Mouse (Mus musculus) forebrain, embryonic 14.5 days (tissue): ENCODE results near the gene Rpia. TPM values are rescaled to one million over a fixed set of nuclear protein-coding genes. Genes with fewer than 3 reads are reported as not detected.
A peak's percentile ranks its signal among the peaks of the same experiment; 100 is the strongest.

Source experiments
- ATAC-seq: fragments of 200-750 bp; cut with Nextera tagmentation; 2 replicates; pipeline ENCODE4 v1.8.0; 2017; ENCODE audit warnings: mild to moderate bottlenecking, moderate library complexity
- DNase-seq: peaks from one replicate; pipeline ENCODE4 v3.0.0-alpha.2; 2015; ENCODE audit warnings: low spot score
- H3K27ac ChIP-seq: fragments of 300-500 bp; sonication (generic); 2 replicates; pipeline ENCODE4 v1.5.1; 2014; ENCODE audit warnings: low read depth, mild to moderate bottlenecking, control low read depth, low read length, moderate library complexity
- H3K27me3 ChIP-seq: fragments of 300-500 bp; sonication (generic); replicated peaks from 2 replicates; pipeline ENCODE4 v1.6.1; 2014; ENCODE audit warnings: low read length, control low read depth, mixed read lengths; ENCODE audit not compliant: control insufficient read depth, insufficient read depth
- H3K36me3 ChIP-seq: fragments of 300-500 bp; sonication (generic); 2 replicates; pipeline ENCODE4 v1.6.1; 2014; ENCODE audit warnings: low read length, control low read depth; ENCODE audit not compliant: control insufficient read depth, insufficient read depth
- H3K4me1 ChIP-seq: fragments of 300-500 bp; sonication (generic); 2 replicates; pipeline ENCODE4 v1.6.1; 2014; ENCODE audit warnings: antibody characterized with exemption, low read length, control low read depth; ENCODE audit not compliant: control insufficient read depth, insufficient read depth
- H3K4me2 ChIP-seq: fragments of 300-500 bp; sonication (generic); 2 replicates; pipeline ENCODE4 v1.6.1; 2014; ENCODE audit warnings: mild to moderate bottlenecking, control low read depth, low read length
- H3K4me3 ChIP-seq: fragments of 300-500 bp; sonication (generic); 2 replicates; pipeline ENCODE4 v1.5.1; 2014; ENCODE audit warnings: low read depth, low read length, control low read depth
- H3K9ac ChIP-seq: fragments of 300-500 bp; sonication (generic); 2 replicates; pipeline ENCODE4 v1.6.1; 2014; ENCODE audit warnings: mild to moderate bottlenecking, low read length, control low read depth, moderate library complexity
- H3K9me3 ChIP-seq: fragments of 300-500 bp; sonication (generic); replicated peaks from 2 replicates; pipeline ENCODE4 v1.6.1; 2016; ENCODE audit warnings: low read length, control low read depth, mixed read lengths; ENCODE audit not compliant: control insufficient read depth
- WGBS: fragments of 180-500 bp; shearing (Covaris S2); extraction: QIAGEN DNeasy Blood & Tissue Kit; methylation state at CpG from one replicate; pipeline ENCODE4 v1.1.7; 2014; 5-methylcytosine and 5-hydroxymethylcytosine counted together
- polyA plus RNA-seq: library from polyadenylated mRNA; unstranded; fragments of >200 nt; fragmentation: Nextera tagmentation; extraction: Ambion mirVana; gene quantifications from 2 replicates; pipeline ENCODE4 v1.2.1, GENCODE M21; 2014

Rpia gene
- polyA plus RNA-seq, 1 experiment from 2014 or later = 2.5 TPM

GRCm38 (mm10) chr6:70792644-70793043, 612 bp upstream of the Rpia start:
- peaks cover 16% of the 10 kb centered on the region for H3K4me1 ChIP-seq
- H3K9me3 ChIP-seq = no peaks in the 10 kb centered on the region
- H3K36me3 ChIP-seq = 0 out of 2 replicates have a peak, but pooled peaks cover 4% of the 10 kb centered on the region
- WGBS = 44% methylated on average over 8 of the region's 8 CpGs
- peak overlapping the region; percentile 86 for H3K4me3 ChIP-seq
- H3K9ac ChIP-seq = peak overlapping the region; percentile 45
- no peaks in the 10 kb centered on the region for H3K27me3 ChIP-seq
- peak overlapping the region; percentile 86 for H3K4me2 ChIP-seq
- H3K27ac ChIP-seq = no peak overlapping the region
- DNase-seq (no peak), ATAC-seq (peak; percentile 16; the same call in 1 of the 2 replicates)

- WGBS = 8% methylated on average over 18 of the region's 18 CpGs
- H3K27me3 ChIP-seq = no peaks in the 10 kb centered on the region
- H3K4me3 ChIP-seq = peak overlapping the region; percentile 86
- peak overlapping the region; percentile 75; the same call in 1 of the 2 replicates for H3K27ac ChIP-seq
- peaks cover 16% of the 10 kb centered on the region for H3K4me1 ChIP-seq
- 0 out of 2 replicates have a peak, but pooled peaks cover 4% of the 10 kb centered on the region for H3K36me3 ChIP-seq
- ATAC-seq = peak; percentile 47
- peak overlapping the region; percentile 79 for H3K9ac ChIP-seq
- peak; percentile 59 for DNase-seq
- H3K9me3 ChIP-seq = no peaks in the 10 kb centered on the region
- peak overlapping the region; percentile 86 for H3K4me2 ChIP-seq
These were observed 925 bp downstream of the Rpia start for GRCm38 (mm10) chr6:70790852-70791761.

- ATAC-seq = no peak
- H3K4me1 ChIP-seq = peaks cover 16% of the 10 kb centered on the region
- DNase-seq = no peak
- no peak overlapping the region for H3K27ac ChIP-seq
- 0 out of 2 replicates have a peak, but pooled peaks cover 4% of the 10 kb centered on the region for H3K36me3 ChIP-seq
- peak overlapping the region; percentile 86 for H3K4me2 ChIP-seq
- no peaks in the 10 kb centered on the region for H3K9me3 ChIP-seq
- 89% methylated on average over 9 of the region's 9 CpGs for WGBS
- H3K9ac ChIP-seq = no peak overlapping the region; the same call in 1 of the 2 replicates
- H3K4me3 ChIP-seq = peak overlapping the region; percentile 86; the same call in 1 of the 2 replicates
- no peaks in the 10 kb centered on the region for H3K27me3 ChIP-seq
These were observed 1.9 kb downstream of the Rpia start for GRCm38 (mm10) chr6:70790034-70790650.

GRCm38 (mm10) chr6:70789134-70789533, 2.9 kb downstream of the Rpia start:
- WGBS = over 99% methylated on average over 3 of the region's 3 CpGs
- Histone ChIP-seq H3K4me2 (no peak overlapping the region), H3K9me3 (no peaks in the 10 kb centered on the region), H3K27ac (no peak overlapping the region), H3K4me3 (no peak overlapping the region), H3K9ac (no peak overlapping the region), H3K4me1 (peaks cover 16% of the 10 kb centered on the region), H3K36me3 (peaks cover 10% of the 10 kb centered on the region), H3K27me3 (no peaks in the 10 kb centered on the region)
- no peak for ATAC-seq
- no peak for DNase-seq

GRCm38 (mm10) chr6:70787524-70787923, 4.5 kb downstream of the Rpia start:
- H3K9me3 ChIP-seq = no peaks in the 10 kb centered on the region
- 56% methylated on average over 2 of the region's 2 CpGs for WGBS
- no peak overlapping the region for H3K4me2 ChIP-seq
- no peaks in the 10 kb centered on the region for H3K27me3 ChIP-seq
- H3K27ac ChIP-seq = no peak overlapping the region
- H3K36me3 ChIP-seq = peaks cover 23% of the 10 kb centered on the region
- H3K4me3 ChIP-seq = no peak overlapping the region
- DNase-seq (no peak), ATAC-seq (no peak)
- peaks cover 12% of the 10 kb centered on the region for H3K4me1 ChIP-seq
- no peak overlapping the region for H3K9ac ChIP-seq

GRCm38 (mm10) chr6:70785852-70786251, 6.2 kb downstream of the Rpia start:
- ATAC-seq = peak; percentile 32; the same call in 1 of the 2 replicates
- WGBS = 44% methylated on average over 3 of the region's 3 CpGs
- no peak overlapping the region for H3K27ac ChIP-seq
- H3K4me3 ChIP-seq = no peak overlapping the region
- H3K36me3 ChIP-seq = peaks cover 24% of the 10 kb centered on the region
- H3K4me2 ChIP-seq = no peak overlapping the region
- peaks cover 8% of the 10 kb centered on the region for H3K4me1 ChIP-seq
- H3K9me3 ChIP-seq = no peaks in the 10 kb centered on the region
- no peaks in the 10 kb centered on the region for H3K27me3 ChIP-seq
- DNase-seq = no peak
- H3K9ac ChIP-seq = no peak overlapping the region

GRCm38 (mm10) chr6:70784811-70785210, 7.2 kb downstream of the Rpia start:
- H3K9me3 ChIP-seq = no peaks in the 10 kb centered on the region
- H3K27ac ChIP-seq = no peak overlapping the region
- peaks cover 27% of the 10 kb centered on the region for H3K36me3 ChIP-seq
- ATAC-seq (no peak), DNase-seq (no peak)
- H3K27me3 ChIP-seq = no peaks in the 10 kb centered on the region
- H3K4me1 ChIP-seq = no peaks in the 10 kb centered on the region
- H3K4me3 ChIP-seq = no peak overlapping the region
- no peak overlapping the region for H3K9ac ChIP-seq
- no peak overlapping the region for H3K4me2 ChIP-seq
- WGBS = 91% methylated on average over 3 of the region's 3 CpGs

- H3K9me3 ChIP-seq = no peaks in the 10 kb centered on the region
- H3K9ac ChIP-seq = no peak overlapping the region
- DNase-seq = no peak
- H3K27me3 ChIP-seq = no peaks in the 10 kb centered on the region
- no peak overlapping the region for H3K27ac ChIP-seq
- ATAC-seq = no peak
- no peaks in the 10 kb centered on the region for H3K4me1 ChIP-seq
- H3K4me2 ChIP-seq = no peak overlapping the region
- peaks cover 27% of the 10 kb centered on the region for H3K36me3 ChIP-seq
- no peak overlapping the region for H3K4me3 ChIP-seq
- 93% methylated on average over 2 of the region's 2 CpGs for WGBS
These were observed 10.7 kb downstream of the Rpia start for GRCm38 (mm10) chr6:70781336-70781735.
